13 mouse cellular contexts compared by ENCODE assay signal in the genomic region with DNA sequence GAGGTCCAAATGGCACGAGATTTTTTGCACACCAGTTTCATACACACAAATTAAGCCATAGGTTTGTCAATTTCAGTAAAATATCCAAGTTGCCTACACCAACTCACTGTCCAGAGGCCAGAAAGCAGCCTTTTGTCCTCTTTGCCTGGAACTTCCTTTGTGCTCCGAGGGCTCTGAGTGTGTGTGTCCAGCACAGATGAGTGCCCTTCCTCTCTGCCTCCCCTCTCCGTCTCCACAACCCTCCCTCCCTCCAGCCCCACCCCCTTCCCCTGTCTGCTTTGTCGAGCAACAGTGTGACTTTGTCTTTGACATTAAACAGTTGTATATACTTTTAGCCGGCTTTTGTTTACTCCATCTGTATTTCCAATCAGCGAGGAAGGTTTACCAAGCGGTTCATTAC.
DNase-seq lines count a peak whose midpoint lies in the region; ATAC-seq and TF ChIP-seq lines count a peak whose summit lies in the region.
"Had no signal": no experiment of that assay in that cellular context is flagged by ENCODE, and none has a peak within 500 bp of the region (broad histone marks: within the 10 kb centered on the region; RNA-seq: fewer than 3 reads in every experiment).

No protein-coding gene starts in this region.

- ATAC-seq in forebrain, embryonic 15.5 days (replicated peaks), result no peak
- peak; percentile 86 for ATAC-seq in kidney, embryonic 16.5 days (ENCODE audit: low FRiP score, low TSS enrichment)
- ATAC-seq: Patski had no signal

- no peak overlapping the region for H3K4me2 ChIP-seq in forebrain, embryonic 15.5 days (replicated peaks)
- peak overlapping the region; percentile 23; the same call in 1 of the 2 replicates for H3K4me2 ChIP-seq in kidney, embryonic 16.5 days (replicated peaks; ENCODE audit: low read depth, low read length)

- intact Hi-C loops in left cerebral cortex, adult 2 months (cut with DNase I), result no loop called here

- no peaks in the 10 kb centered on the region for H3K36me3 ChIP-seq in forebrain, embryonic 10.5 days (replicated peaks)
- H3K36me3 ChIP-seq in forebrain, embryonic 15.5 days, result no peaks in the 10 kb centered on the region
- H3K36me3 ChIP-seq in kidney, embryonic 16.5 days (ENCODE audit: insufficient read depth, low read length), result no peaks in the 10 kb centered on the region

- H3K27ac ChIP-seq in forebrain, embryonic 10.5 days, result peak overlapping the region; percentile 25; the same call in 1 of the 2 replicates
- no peak overlapping the region for H3K27ac ChIP-seq in forebrain, embryonic 15.5 days (replicated peaks)
- peak overlapping the region; percentile 27 for H3K27ac ChIP-seq in kidney, embryonic 16.5 days (ENCODE audit: low read length)
- no peak overlapping the region for H3K27ac ChIP-seq in left cerebral cortex, adult 2 months

- peaks cover 18% of the 10 kb centered on the region for H3K4me1 ChIP-seq in forebrain, embryonic 10.5 days
- 0 out of 2 replicates have a peak, but pooled peaks cover 8% of the 10 kb centered on the region for H3K4me1 ChIP-seq in forebrain, embryonic 15.5 days
- H3K4me1 ChIP-seq in kidney, embryonic 16.5 days (ENCODE audit: insufficient read depth, low read length), result peaks cover 33% of the 10 kb centered on the region

- H3K9me3 ChIP-seq in forebrain, embryonic 10.5 days, result no peaks in the 10 kb centered on the region
- no peaks in the 10 kb centered on the region for H3K9me3 ChIP-seq in forebrain, embryonic 15.5 days
- no peaks in the 10 kb centered on the region for H3K9me3 ChIP-seq in kidney, embryonic 16.5 days (ENCODE audit: low read length)

- 53% methylated on average over 7 of the region's 7 CpGs for WGBS in forebrain, embryonic 10.5 days
- 27% methylated on average over 7 of the region's 7 CpGs for WGBS in forebrain, embryonic 15.5 days
- 9% methylated on average over 7 of the region's 7 CpGs for WGBS in kidney, embryonic 16.5 days

- DNase-seq in forebrain, embryonic 10.5 days (ENCODE audit: extremely low spot score, low spot score), result no peak
- DNase-seq in kidney, adult 8-10 months, result no peak
- peak; percentile 73 for DNase-seq in embryo, embryonic 10 days (ENCODE audit: low spot score)
- peak; percentile 45 for DNase-seq in mesoderm, embryonic 11.5 days (ENCODE audit: low read depth, low spot score)
- no peak for DNase-seq in left cerebral cortex, adult 2 months (ENCODE audit: extremely low spot score in 1 of 2, low spot score in 2 of 2)
- no peak for DNase-seq in right cerebral cortex, postnatal 36 days (ENCODE audit: low spot score in 2 of 2)
- DNase-seq: cerebellum, postnatal 10 days; heart, postnatal 4 days; spleen, adult 18-20 months; thymus, adult 18-20 months had no signal

- no peaks in the 10 kb centered on the region for H3K27me3 ChIP-seq in forebrain, embryonic 10.5 days (ENCODE audit: poor library complexity, severe bottlenecking)
- no peaks in the 10 kb centered on the region for H3K27me3 ChIP-seq in forebrain, embryonic 15.5 days
- H3K27me3 ChIP-seq in kidney, embryonic 16.5 days (ENCODE audit: insufficient read depth, low read length), result no peaks in the 10 kb centered on the region
- H3K27me3 ChIP-seq: Patski had no signal

- H3K4me3 ChIP-seq in forebrain, embryonic 10.5 days, result no peak overlapping the region
- H3K4me3 ChIP-seq in forebrain, embryonic 15.5 days, result no peak overlapping the region
- no peak overlapping the region for H3K4me3 ChIP-seq in kidney, embryonic 16.5 days (ENCODE audit: low read length)
- H3K4me3 ChIP-seq in left cerebral cortex, adult 2 months, result no peak overlapping the region

- H3K9ac ChIP-seq in forebrain, embryonic 15.5 days (replicated peaks), result no peak overlapping the region
- no peak overlapping the region; the same call in 1 of the 2 replicates for H3K9ac ChIP-seq in kidney, embryonic 16.5 days (replicated peaks; ENCODE audit: low read length)

- no peak for TF ChIP-seq CTCF in left cerebral cortex, adult 2 months (IDR thresholded peaks at IDR 0.05)

Comparison
In these comparisons a context has a peak if more than half of its experiments do, and no peak if none do; other contexts are left out.
1. H3K27ac ChIP-seq: peak in forebrain, embryonic 10.5 days (single experiment) and kidney, embryonic 16.5 days (single experiment); none in forebrain, embryonic 15.5 days (single experiment) and left cerebral cortex, adult 2 months (single experiment).
2. DNase-seq: peak in embryo, embryonic 10 days (single experiment) and mesoderm, embryonic 11.5 days (single experiment); none in forebrain, embryonic 10.5 days (single experiment), kidney, adult 8-10 months (0 of 2), left cerebral cortex, adult 2 months (0 of 2) and right cerebral cortex, postnatal 36 days (0 of 2).